Mouse (Mus musculus) E14TG2a.4 (cell line): ENCODE results near the gene Lsg1.

Source experiments
- CTCF ChIP-seq: conservative IDR thresholded peaks from 2 replicates; pipeline ENCODE4 v1.5.1; 2014; ENCODE audit warnings: low read length
- NANOG ChIP-seq: IDR thresholded peaks from 2 replicates; pipeline ENCODE4 v1.6.1; 2014; ENCODE audit warnings: borderline replicate concordance, low read length, mixed read lengths
- POU5F1 ChIP-seq: IDR thresholded peaks from 2 replicates; pipeline ENCODE4 v1.6.1; 2014; ENCODE audit warnings: low read length, borderline replicate concordance

DNA sequence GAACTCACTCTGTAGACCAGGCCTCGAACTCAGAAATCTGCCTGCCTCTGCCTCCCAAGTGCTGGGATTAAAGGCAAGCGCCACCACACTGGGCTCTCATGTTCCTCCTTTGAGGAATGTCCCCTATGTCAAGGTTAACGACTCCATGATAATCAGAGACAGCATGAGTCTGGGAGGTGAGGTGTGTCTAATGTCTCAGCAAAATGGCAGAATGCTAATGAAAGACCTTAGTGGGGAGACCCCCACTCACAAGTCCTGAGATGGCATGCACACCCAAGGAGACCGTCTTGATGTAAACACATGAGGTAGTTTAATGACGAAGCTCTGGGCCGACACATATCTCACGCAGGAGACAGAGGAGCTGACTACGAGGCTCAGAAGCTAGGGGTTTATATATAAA, 33.3 kb downstream of the Lsg1 start:
- TF ChIP-seq CTCF (no peak), NANOG (no peak), POU5F1 (no peak)
